Mouse (Mus musculus): ENCODE results near the gene Stk32b.

DNA sequence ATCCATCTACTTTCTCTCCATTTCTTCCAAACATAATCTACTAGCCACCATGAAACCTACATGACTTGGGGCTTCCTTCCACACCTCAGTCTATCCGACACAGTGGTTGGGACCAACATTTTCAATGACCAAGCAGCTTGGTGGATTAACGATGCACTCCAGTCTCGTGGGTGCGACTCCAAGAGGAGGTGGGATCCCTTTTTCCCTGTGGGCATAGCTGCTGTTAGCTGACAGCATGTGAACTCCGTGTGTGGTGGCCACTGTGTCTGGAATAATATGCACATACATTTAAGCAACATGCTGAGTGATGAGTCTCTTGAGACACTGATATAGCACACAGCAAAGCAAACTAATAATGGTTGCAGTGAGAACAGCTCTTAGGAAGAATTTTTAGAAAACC, 124.6 kb downstream of the Stk32b start:
- TF ChIP-seq CTCF (IDR thresholded peaks at IDR 0.05; ENCODE audit: low read depth, low read length) (no peak), GATA1 (IDR thresholded peaks at IDR 0.05; ENCODE audit: borderline replicate concordance, low read length) (no peak), TAL1 (conservative IDR thresholded peaks at IDR 0.05; ENCODE audit: low read depth, low read length) (no peak), POLR2AphosphoS5 (IDR thresholded peaks at IDR 0.05; ENCODE audit: insufficient replicate concordance, low read depth, low read length) (no peak), GATA2 (IDR thresholded peaks at IDR 0.05; ENCODE audit: borderline replicate concordance, low read depth, low read length) (no peak)
